15 mouse cellular contexts compared by ENCODE assay signal in genomic region chr9:17152369-17152768, GRCm38 (mm10).
DNase-seq lines count a peak whose midpoint lies in the region; TF ChIP-seq lines count a peak whose summit lies in the region.
"Had no signal": no experiment of that assay in that cellular context is flagged by ENCODE, and none has a peak within 500 bp of the region (broad histone marks: within the 10 kb centered on the region; RNA-seq: fewer than 3 reads in every experiment).

No protein-coding gene starts in this region.

- intact Hi-C loops in left cerebral cortex, postnatal 4 days (cut with DNase I), result no loop called here
- intact Hi-C loops in left cerebral cortex, adult 2 months (cut with DNase I), result no loop called here

- H3K4me3 ChIP-seq in left cerebral cortex, adult 2 months, result no peak overlapping the region
- H3K4me3 ChIP-seq: forebrain, embryonic 10.5 days; liver, embryonic 13.5 days had no signal

- no peak overlapping the region for H3K27ac ChIP-seq in left cerebral cortex, adult 2 months
- H3K27ac ChIP-seq: forebrain, embryonic 10.5 days; hindbrain, embryonic 14.5 days; liver, embryonic 13.5 days; macrophage had no signal

- DNase-seq in gastrocnemius, postnatal 10 days, result peak; percentile 4
- no peak for DNase-seq in gastrocnemius, adult 8-10 months (ENCODE audit: low spot score in 2 of 2)
- peak; percentile 65 for DNase-seq in left cerebral cortex, postnatal 4 days
- no peak for DNase-seq in left cerebral cortex, adult 2 months (ENCODE audit: extremely low spot score in 1 of 2, low spot score in 2 of 2)
- peak; percentile 75 to 83 for DNase-seq in cerebellum, postnatal 10 days
- peak; percentile 60 to 74 for DNase-seq in layer of hippocampus, postnatal 10 days (ENCODE audit: low spot score in 2 of 2)
- no peak for DNase-seq in lung, postnatal 4 days
- no peak for DNase-seq in left cerebral cortex, adult 11 months (ENCODE audit: low spot score)
- DNase-seq: adrenal gland, adult 2 months; liver, embryonic 13.5 days; retina, postnatal 1 day; thymus, postnatal 36 days had no signal

- no peak for TF ChIP-seq CTCF in left cerebral cortex, adult 2 months (IDR thresholded peaks at IDR 0.05)

Comparison
In these comparisons a context has a peak if more than half of its experiments do, and no peak if none do; other contexts are left out.
1. DNase-seq: peak in gastrocnemius, postnatal 10 days (single experiment), left cerebral cortex, postnatal 4 days (single experiment), cerebellum, postnatal 10 days (2 of 2) and layer of hippocampus, postnatal 10 days (2 of 2); none in gastrocnemius, adult 8-10 months (0 of 2), left cerebral cortex, adult 2 months (0 of 2), lung, postnatal 4 days (0 of 2) and left cerebral cortex, adult 11 months (single experiment).